Mouse (Mus musculus) forebrain, embryonic 15.5 days (tissue): ENCODE results near the gene Mrtfa. TPM values are rescaled to one million over a fixed set of nuclear protein-coding genes. Genes with fewer than 3 reads are reported as not detected.

Experiments
- ATAC-seq: fragments of 200-750 bp; cut with Nextera tagmentation; replicated peaks from 2 replicates; pipeline ENCODE4 v1.8.0; 2017; ENCODE audit warnings: mild to moderate bottlenecking, moderate TSS enrichment, moderate library complexity
- H3K27ac ChIP-seq: fragments of 300-500 bp; sonication (generic); replicated peaks from 2 replicates; pipeline ENCODE4 v1.5.1; 2015; ENCODE audit warnings: mild to moderate bottlenecking, inconsistent platforms
- H3K27me3 ChIP-seq: fragments of 300-500 bp; sonication (generic); 2 replicates; pipeline ENCODE4 v1.6.1; 2015; ENCODE audit warnings: inconsistent platforms
- H3K36me3 ChIP-seq: fragments of 300-500 bp; sonication (generic); 2 replicates; pipeline ENCODE4 v1.6.1; 2015; ENCODE audit warnings: mild to moderate bottlenecking, inconsistent platforms
- H3K4me1 ChIP-seq: fragments of 300-500 bp; sonication (generic); 2 replicates; pipeline ENCODE4 v1.6.1; 2015; ENCODE audit warnings: inconsistent platforms
- H3K4me2 ChIP-seq: fragments of 300-500 bp; sonication (generic); replicated peaks from 2 replicates; pipeline ENCODE4 v1.6.1; 2015; ENCODE audit warnings: mild to moderate bottlenecking, inconsistent platforms
- H3K4me3 ChIP-seq: fragments of 300-500 bp; sonication (generic); 2 replicates; pipeline ENCODE4 v1.5.1; 2015; ENCODE audit warnings: mild to moderate bottlenecking, inconsistent platforms
- H3K9ac ChIP-seq: fragments of 300-500 bp; sonication (generic); replicated peaks from 2 replicates; pipeline ENCODE4 v1.6.1; 2015; ENCODE audit warnings: mild to moderate bottlenecking, inconsistent platforms
- H3K9me3 ChIP-seq: fragments of 300-500 bp; sonication (generic); 2 replicates; pipeline ENCODE4 v1.6.1; 2016; ENCODE audit warnings: inconsistent platforms
- WGBS: fragments of 180-500 bp; shearing (Covaris S2); methylation state at CpG from one replicate; pipeline ENCODE4 v1.1.7; 2015; ENCODE audit warnings: mixed read lengths; 5-methylcytosine and 5-hydroxymethylcytosine counted together
- polyA plus RNA-seq: library from polyadenylated mRNA; unstranded; fragments of >200 nt; fragmentation: Nextera tagmentation; extraction: Ambion mirVana; gene quantifications from 2 replicates; pipeline ENCODE4 v1.2.1, GENCODE M21; 2015

Gene Mrtfa
- polyA plus RNA-seq, 1 experiment from 2014 or later = 24.1 TPM

GRCm38 (mm10) chr15:81091718-81092117 lies 98.8 kb downstream of the Mrtfa start:
- H3K27ac ChIP-seq = no peak overlapping the region
- H3K9me3 ChIP-seq = no peaks in the 10 kb centered on the region
- no peak overlapping the region for H3K9ac ChIP-seq
- no peaks in the 10 kb centered on the region for H3K27me3 ChIP-seq
- no peak overlapping the region for H3K4me3 ChIP-seq
- no peaks in the 10 kb centered on the region for H3K36me3 ChIP-seq
- H3K4me2 ChIP-seq = no peak overlapping the region
- peaks cover 13% of the 10 kb centered on the region for H3K4me1 ChIP-seq
- ATAC-seq = no peak
- WGBS = 66% methylated on average over 9 of the region's 9 CpGs

DNA sequence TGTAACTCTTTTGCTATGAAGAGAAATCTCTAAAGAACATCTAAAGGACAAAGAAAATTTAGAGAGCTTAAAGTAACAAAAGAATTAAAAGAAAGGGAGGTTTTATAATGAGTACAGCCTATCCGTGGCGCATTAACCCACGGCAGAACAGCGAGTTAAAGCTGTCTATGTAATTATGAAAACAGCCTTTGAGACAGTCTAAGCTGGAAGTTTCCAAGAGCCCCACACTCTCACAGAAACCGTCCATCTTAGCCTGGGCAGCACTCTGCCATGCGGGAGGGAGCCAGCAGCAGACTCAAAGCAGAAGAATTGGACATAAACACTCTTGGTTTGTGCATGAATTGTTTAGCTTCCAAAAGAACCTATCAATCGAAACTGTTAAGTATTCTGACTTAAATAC lies 103.0 kb downstream of the Mrtfa start:
- H3K27ac ChIP-seq = peak overlapping the region; percentile 37; the same call in 1 of the 2 replicates
- H3K4me3 ChIP-seq = no peak overlapping the region
- H3K9me3 ChIP-seq = no peaks in the 10 kb centered on the region
- WGBS = 8% methylated on average over 7 of the region's 7 CpGs
- H3K27me3 ChIP-seq = no peaks in the 10 kb centered on the region
- no peaks in the 10 kb centered on the region for H3K36me3 ChIP-seq
- H3K4me1 ChIP-seq = peaks cover 26% of the 10 kb centered on the region
- H3K4me2 ChIP-seq = no peak overlapping the region
- no peak overlapping the region for H3K9ac ChIP-seq
- ATAC-seq = no peak

- Histone ChIP-seq H3K27me3 (no peaks in the 10 kb centered on the region), H3K4me1 (peaks cover 26% of the 10 kb centered on the region), H3K27ac (no peak overlapping the region), H3K4me2 (no peak overlapping the region), H3K36me3 (no peaks in the 10 kb centered on the region), H3K9me3 (no peaks in the 10 kb centered on the region), H3K9ac (no peak overlapping the region), H3K4me3 (no peak overlapping the region)
- WGBS = 62% methylated on average over 8 of the region's 8 CpGs
- ATAC-seq = no peak
Observed at GRCm38 (mm10) chr15:81086644-81087480, 103.7 kb downstream of the Mrtfa start.

- no peak for ATAC-seq
- H3K4me1 ChIP-seq = peaks cover 26% of the 10 kb centered on the region
- H3K9me3 ChIP-seq = no peaks in the 10 kb centered on the region
- no peak overlapping the region for H3K4me3 ChIP-seq
- peak overlapping the region; percentile 37; the same call in 1 of the 2 replicates for H3K27ac ChIP-seq
- WGBS = 86% methylated on average over 9 of the region's 9 CpGs
- no peaks in the 10 kb centered on the region for H3K27me3 ChIP-seq
- no peak overlapping the region for H3K9ac ChIP-seq
- no peaks in the 10 kb centered on the region for H3K36me3 ChIP-seq
- no peak overlapping the region for H3K4me2 ChIP-seq
Observed at GRCm38 (mm10) chr15:81083826-81084225, 106.7 kb downstream of the Mrtfa start.

DNA sequence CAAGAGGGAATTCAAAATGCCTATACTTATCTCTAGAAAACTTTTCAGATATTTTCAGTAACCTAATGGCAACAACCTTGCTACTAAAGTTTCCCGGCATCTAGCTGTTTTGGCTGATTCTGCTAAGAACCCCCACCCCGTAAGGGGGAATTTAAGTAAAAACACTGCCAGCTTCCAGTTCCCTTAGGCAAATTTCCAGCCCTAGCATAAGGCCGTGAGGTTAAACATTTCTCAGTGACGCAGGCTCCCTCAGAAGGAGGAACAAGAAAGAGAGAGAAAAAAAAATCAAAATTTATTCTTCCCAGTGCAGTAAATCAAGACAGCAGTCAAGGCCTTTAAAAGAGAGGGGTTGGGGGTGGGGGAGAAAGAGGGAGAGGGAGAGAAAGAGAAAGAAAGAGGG lies 107.3 kb downstream of the Mrtfa start:
- H3K27me3 ChIP-seq = no peaks in the 10 kb centered on the region
- peaks cover 26% of the 10 kb centered on the region for H3K4me1 ChIP-seq
- no peaks in the 10 kb centered on the region for H3K36me3 ChIP-seq
- 0 out of 2 replicates have a peak overlapping the region, but pooled peaks have one; percentile 37 for H3K27ac ChIP-seq
- H3K9ac ChIP-seq = no peak overlapping the region
- no peak overlapping the region for H3K4me3 ChIP-seq
- no peak overlapping the region for H3K4me2 ChIP-seq
- ATAC-seq = no peak
- WGBS = 63% methylated on average over 4 of the region's 4 CpGs
- H3K9me3 ChIP-seq = no peaks in the 10 kb centered on the region

DNA sequence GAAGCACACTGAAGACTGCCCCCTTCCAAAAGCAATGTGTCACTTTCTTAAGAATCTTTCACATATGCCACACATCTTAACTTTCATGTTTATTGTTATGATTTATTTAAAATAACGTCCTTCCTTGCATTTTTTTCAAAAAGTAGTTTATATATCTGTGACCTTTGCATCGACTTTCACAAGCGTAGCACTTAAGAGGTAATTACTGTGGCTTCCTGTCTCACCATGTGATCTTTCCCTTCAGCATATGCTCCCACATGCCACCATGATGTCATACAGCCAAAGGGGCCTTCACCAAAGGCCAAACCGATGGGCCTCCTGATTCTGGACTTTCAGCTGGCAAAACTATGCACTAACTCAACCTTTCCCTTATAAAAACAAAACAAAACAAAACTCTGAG lies 109.3 kb downstream of the Mrtfa start:
- no peak overlapping the region for H3K4me3 ChIP-seq
- WGBS = 89% methylated on average over 4 of the region's 4 CpGs
- H3K4me2 ChIP-seq = no peak overlapping the region
- no peak overlapping the region for H3K9ac ChIP-seq
- H3K9me3 ChIP-seq = no peaks in the 10 kb centered on the region
- no peak for ATAC-seq
- H3K4me1 ChIP-seq = peaks cover 9% of the 10 kb centered on the region
- H3K36me3 ChIP-seq = no peaks in the 10 kb centered on the region
- no peaks in the 10 kb centered on the region for H3K27me3 ChIP-seq
- H3K27ac ChIP-seq = no peak overlapping the region

DNA sequence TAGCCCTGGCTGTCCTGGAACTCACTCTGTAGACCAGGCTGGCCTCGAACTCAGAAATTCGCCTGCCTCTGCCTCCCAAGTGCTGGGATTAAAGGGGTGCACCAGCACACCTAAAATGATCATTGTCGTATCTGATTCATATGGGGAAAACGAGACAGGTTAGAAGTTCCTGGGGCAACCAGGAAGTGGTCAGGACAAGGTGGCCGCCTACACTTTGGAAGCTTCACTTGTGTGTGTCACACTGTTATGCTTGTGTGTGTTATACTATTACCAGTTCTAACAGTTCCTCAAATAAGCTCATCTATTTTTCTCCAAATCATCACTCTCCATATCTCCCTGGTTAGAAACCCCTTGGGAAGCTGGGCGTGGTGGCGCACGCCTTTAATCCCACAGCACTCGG lies 110.2 kb downstream of the Mrtfa start:
- Histone ChIP-seq H3K27me3 (no peaks in the 10 kb centered on the region), H3K36me3 (0 out of 2 replicates have a peak, but pooled peaks cover under 1% of the 10 kb centered on the region), H3K9me3 (no peaks in the 10 kb centered on the region), H3K27ac (no peak overlapping the region), H3K4me2 (no peak overlapping the region), H3K4me3 (no peak overlapping the region), H3K9ac (no peak overlapping the region), H3K4me1 (peaks cover 6% of the 10 kb centered on the region; the same call in 1 of the 2 replicates)
- no peak for ATAC-seq
- 98% methylated on average over 9 of the region's 9 CpGs for WGBS

GRCm38 (mm10) chr15:81079255-81079654 lies 111.3 kb downstream of the Mrtfa start:
- no peak for ATAC-seq

DNA sequence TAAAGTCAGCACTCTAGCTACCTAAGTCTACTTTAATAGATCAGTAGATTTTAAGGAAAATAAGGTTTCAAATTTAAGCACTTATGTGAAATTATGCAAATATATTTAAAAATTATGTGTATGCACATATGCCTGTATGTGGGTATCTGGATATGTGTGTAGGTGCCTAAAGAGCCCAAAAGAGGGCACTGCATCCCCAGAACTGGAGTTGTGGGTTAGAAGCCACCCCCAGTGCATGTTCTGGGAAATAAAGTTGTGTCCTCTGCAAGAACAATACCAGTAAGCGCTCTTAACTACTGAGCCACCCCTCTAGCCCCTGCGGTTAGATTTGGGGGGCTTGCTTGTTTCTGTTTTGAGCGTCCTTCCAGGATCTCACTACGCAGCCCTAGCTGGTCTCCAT lies 113.0 kb downstream of the Mrtfa start:
- H3K4me2 ChIP-seq = no peak overlapping the region
- H3K9ac ChIP-seq = no peak overlapping the region
- H3K4me1 ChIP-seq = no peaks in the 10 kb centered on the region
- no peak overlapping the region for H3K4me3 ChIP-seq
- WGBS = 92% methylated on average over 4 of the region's 4 CpGs
- no peaks in the 10 kb centered on the region for H3K9me3 ChIP-seq
- H3K36me3 ChIP-seq = 0 out of 2 replicates have a peak, but pooled peaks cover 3% of the 10 kb centered on the region
- no peak for ATAC-seq
- H3K27ac ChIP-seq = no peak overlapping the region
- H3K27me3 ChIP-seq = no peaks in the 10 kb centered on the region

More at GRCm38 (mm10) chr15:81079255-81079654, 111.3 kb downstream of the Mrtfa start:
- Histone ChIP-seq H3K36me3 (0 out of 2 replicates have a peak, but pooled peaks cover 3% of the 10 kb centered on the region), H3K4me3 (no peak overlapping the region), H3K27ac (no peak overlapping the region), H3K4me1 (peaks cover 6% of the 10 kb centered on the region; the same call in 1 of the 2 replicates), H3K4me2 (no peak overlapping the region), H3K27me3 (no peaks in the 10 kb centered on the region), H3K9ac (no peak overlapping the region), H3K9me3 (no peaks in the 10 kb centered on the region)
- WGBS = 96% methylated on average over 3 of the region's 3 CpGs

DNA sequence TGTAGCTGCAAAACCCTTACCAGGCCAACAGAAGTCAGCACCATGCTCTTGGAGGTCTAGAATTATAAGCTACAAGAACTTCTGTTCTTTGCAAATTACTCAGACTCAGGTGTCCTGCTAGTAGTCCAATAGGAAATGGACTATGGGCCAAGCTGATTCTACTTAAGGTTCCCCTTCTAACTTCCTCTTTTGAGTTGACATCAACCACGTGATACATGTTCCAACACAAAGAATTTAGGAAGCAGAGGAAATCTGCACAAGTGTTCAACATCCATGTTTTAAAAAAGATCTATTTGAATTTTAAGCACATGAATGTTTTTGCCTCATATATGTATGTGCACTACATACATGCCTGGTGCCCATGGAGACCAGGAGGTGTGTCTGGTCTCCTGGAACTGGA lies 116.0 kb downstream of the Mrtfa start:
- Histone ChIP-seq H3K27me3 (no peaks in the 10 kb centered on the region), H3K36me3 (0 out of 2 replicates have a peak, but pooled peaks cover 3% of the 10 kb centered on the region), H3K4me3 (no peak overlapping the region), H3K27ac (no peak overlapping the region), H3K9ac (no peak overlapping the region), H3K4me2 (no peak overlapping the region), H3K9me3 (no peaks in the 10 kb centered on the region), H3K4me1 (no peaks in the 10 kb centered on the region)
- WGBS = 90% methylated on average over 1 of the region's 1 CpGs
- no peak for ATAC-seq

DNA sequence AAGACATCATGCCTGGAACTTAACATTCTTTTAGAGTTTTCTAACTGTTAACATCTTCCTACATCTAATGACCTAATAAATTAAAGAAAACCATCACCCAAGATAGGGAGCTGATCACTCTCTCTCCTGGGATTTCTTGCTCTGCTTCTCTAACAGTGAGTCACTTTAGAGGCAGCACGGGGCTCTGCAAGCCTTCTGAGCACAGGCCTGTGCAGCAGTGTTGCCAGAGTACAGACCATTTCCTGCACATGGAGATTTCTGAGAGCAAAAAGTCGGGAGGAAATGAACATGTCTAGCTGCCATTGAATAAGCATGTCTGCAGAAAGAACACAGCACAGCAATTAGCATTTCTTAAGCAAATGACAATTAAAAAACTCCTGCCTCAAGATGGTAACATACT lies 116.8 kb downstream of the Mrtfa start:
- Histone ChIP-seq H3K36me3 (0 out of 2 replicates have a peak, but pooled peaks cover 3% of the 10 kb centered on the region), H3K27ac (no peak overlapping the region), H3K4me2 (no peak overlapping the region), H3K4me3 (no peak overlapping the region), H3K9ac (no peak overlapping the region), H3K4me1 (no peaks in the 10 kb centered on the region), H3K27me3 (no peaks in the 10 kb centered on the region), H3K9me3 (no peaks in the 10 kb centered on the region)
- ATAC-seq = no peak
- 77% methylated on average over 2 of the region's 2 CpGs for WGBS

GRCm38 (mm10) chr15:81072748-81073147 lies 117.8 kb downstream of the Mrtfa start:
- no peak overlapping the region for H3K4me2 ChIP-seq
- no peaks in the 10 kb centered on the region for H3K9me3 ChIP-seq
- no peaks in the 10 kb centered on the region for H3K27me3 ChIP-seq
- no peak for ATAC-seq
- no peaks in the 10 kb centered on the region for H3K4me1 ChIP-seq
- H3K36me3 ChIP-seq = 0 out of 2 replicates have a peak, but pooled peaks cover 3% of the 10 kb centered on the region
- WGBS = 68% methylated on average over 2 of the region's 2 CpGs
- H3K9ac ChIP-seq = no peak overlapping the region
- no peak overlapping the region for H3K27ac ChIP-seq
- H3K4me3 ChIP-seq = no peak overlapping the region
